Mouse (Mus musculus) heart, adult 2 months (tissue): ENCODE data around the gene Irak1.

ENCODE experiments used
- CTCF ChIP-seq: fragments of 200-600 bp; IDR thresholded peaks from 2 replicates; pipeline ENCODE4 v1.8.1; 2022; ENCODE audit warnings: antibody characterized with exemption, mild to moderate bottlenecking, moderate library complexity
- EP300 ChIP-seq: fragments of 200-500 bp; IDR thresholded peaks from 2 replicates; pipeline ENCODE4 v1.6.1; 2011; ENCODE audit warnings: low read depth, low read length, control low read depth; ENCODE audit not compliant: insufficient read depth
- POLR2A ChIP-seq: fragments of 200-500 bp; IDR thresholded peaks from 2 replicates; pipeline ENCODE4 v1.6.1; 2011; ENCODE audit warnings: mild to moderate bottlenecking, low read depth, low read length, control low read depth; ENCODE audit not compliant: insufficient read depth

DNA sequence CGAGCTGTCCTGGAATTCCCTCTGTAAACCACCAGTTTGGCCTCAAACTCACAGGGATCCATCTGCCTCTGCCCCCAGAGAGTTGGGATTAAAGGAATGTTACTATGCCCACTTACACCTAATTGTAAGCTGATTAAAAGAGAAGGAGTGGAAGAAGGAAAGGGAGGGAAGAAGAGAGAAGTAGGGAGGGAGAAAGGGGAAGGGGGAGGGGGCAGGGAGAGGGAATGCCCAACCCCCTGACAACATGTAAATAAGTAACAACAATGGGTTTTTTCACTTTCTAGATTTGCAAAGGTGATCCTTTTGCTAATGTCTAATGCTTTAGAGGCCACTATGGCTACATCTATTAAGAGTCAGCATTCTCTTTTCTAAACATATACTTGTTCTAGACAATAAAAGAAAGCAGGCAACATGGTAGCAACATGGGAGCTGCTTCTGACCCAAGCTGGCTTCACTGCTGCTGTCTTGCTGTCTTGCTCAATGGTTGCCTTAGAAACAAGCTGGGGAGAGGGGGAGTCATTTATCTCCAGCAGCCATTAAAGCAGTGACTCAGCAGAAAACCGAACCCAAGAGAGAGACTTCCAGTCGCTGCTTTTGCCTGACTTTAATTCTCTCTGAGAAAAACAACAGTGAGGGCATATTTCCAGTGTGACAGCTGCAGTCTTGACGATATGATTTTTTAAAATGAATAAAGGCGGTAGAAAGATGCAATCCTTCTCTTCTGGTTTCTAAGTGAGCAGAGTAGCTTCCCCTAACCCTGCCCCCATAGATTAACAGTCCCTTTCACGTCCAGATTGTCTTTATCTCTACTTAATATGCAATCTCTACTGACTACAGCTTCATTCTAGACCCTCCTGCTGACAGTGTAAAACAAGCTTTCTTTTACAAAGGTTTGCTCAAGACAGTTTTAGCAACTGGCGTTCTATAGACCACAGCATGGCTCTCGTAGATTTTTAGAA is 24.5 kb downstream of the Irak1 start:
- TF ChIP-seq CTCF, result no peak
- no peak for TF ChIP-seq POLR2A
- no peak for TF ChIP-seq EP300
